Mouse (Mus musculus) lung, embryonic 14.5 days (tissue): Measurements from ENCODE around the gene Itpr2. TPM values are rescaled to one million over a fixed set of nuclear protein-coding genes. Genes with fewer than 3 reads are reported as not detected.

Experiments used
- ATAC-seq: fragments of 200-750 bp; cut with Nextera tagmentation; 2 replicates; pipeline ENCODE4 v1.8.0; 2017; ENCODE audit warnings: mild to moderate bottlenecking, moderate TSS enrichment, moderate library complexity; ENCODE audit not compliant: insufficient read depth
- DNase-seq: peaks from one replicate; pipeline ENCODE4 v3.0.0-alpha.2; 2015
- H3K27ac ChIP-seq: fragments of 300-500 bp; sonication (generic); 2 replicates; pipeline ENCODE4 v1.5.1; 2014; ENCODE audit warnings: low read depth, mild to moderate bottlenecking, moderate library complexity
- H3K27me3 ChIP-seq: fragments of 300-500 bp; sonication (generic); 2 replicates; pipeline ENCODE4 v1.6.1; 2014; ENCODE audit warnings: low read length, control low read depth; ENCODE audit not compliant: insufficient read depth
- H3K36me3 ChIP-seq: fragments of 300-500 bp; sonication (generic); 2 replicates; pipeline ENCODE4 v1.6.1; 2014; ENCODE audit warnings: control low read depth; ENCODE audit not compliant: insufficient read depth
- H3K4me1 ChIP-seq: fragments of 300-500 bp; sonication (generic); 2 replicates; pipeline ENCODE4 v1.6.1; 2014; ENCODE audit warnings: antibody characterized with exemption, control low read depth; ENCODE audit not compliant: insufficient read depth
- H3K4me2 ChIP-seq: fragments of 300-500 bp; sonication (generic); 2 replicates; pipeline ENCODE4 v1.6.1; 2014; ENCODE audit warnings: mild to moderate bottlenecking
- H3K4me3 ChIP-seq: fragments of 300-500 bp; sonication (generic); 2 replicates; pipeline ENCODE4 v1.5.1; 2014; ENCODE audit warnings: low read depth, low read length
- H3K9ac ChIP-seq: fragments of 300-500 bp; sonication (generic); 2 replicates; pipeline ENCODE4 v1.6.1; 2014
- H3K9me3 ChIP-seq: fragments of 300-500 bp; sonication (generic); 2 replicates; pipeline ENCODE4 v1.6.1; 2016; ENCODE audit warnings: low read depth, low read length, control low read depth
- CTCF ChIP-seq: IDR thresholded peaks from 2 replicates; pipeline ENCODE4 v1.5.1; 2016; ENCODE audit warnings: antibody characterized with exemption, low read depth
- WGBS: fragments of 180-500 bp; shearing (Covaris S2); extraction: QIAGEN DNeasy Blood & Tissue Kit; methylation state at CpG from one replicate; pipeline ENCODE4 v1.1.7; 2014; 5-methylcytosine and 5-hydroxymethylcytosine counted together
- polyA plus RNA-seq: library from polyadenylated mRNA; unstranded; fragments of >200 nt; fragmentation: Nextera tagmentation; extraction: Ambion mirVana; gene quantifications from 2 replicates; pipeline ENCODE4 v1.2.1, GENCODE M21; 2014

Itpr2 gene
- polyA plus RNA-seq, 1 experiment from 2014 or later, result 13.1 TPM

GRCm38 (mm10) chr6:146315153-146315552, 186.9 kb downstream of the Itpr2 start:
- no peak for TF ChIP-seq CTCF
- 92% methylated on average over 8 of the region's 8 CpGs for WGBS
- Histone ChIP-seq H3K27me3 (no peaks in the 10 kb centered on the region), H3K9me3 (no peaks in the 10 kb centered on the region), H3K4me2 (no peak overlapping the region), H3K4me3 (no peak overlapping the region), H3K36me3 (no peaks in the 10 kb centered on the region), H3K4me1 (no peaks in the 10 kb centered on the region), H3K27ac (no peak overlapping the region), H3K9ac (no peak overlapping the region)
- DNase-seq (no peak), ATAC-seq (no peak)

- DNase-seq (no peak), ATAC-seq (no peak)
- H3K36me3 ChIP-seq, result no peaks in the 10 kb centered on the region
These were observed 187.7 kb downstream of the Itpr2 start for GRCm38 (mm10) chr6:146314304-146314703.

GRCm38 (mm10) chr6:146313396-146313795, 188.6 kb downstream of the Itpr2 start:
- no peaks in the 10 kb centered on the region for H3K36me3 ChIP-seq
- H3K4me2 ChIP-seq, result no peak overlapping the region
- no peak for ATAC-seq
- no peaks in the 10 kb centered on the region for H3K27me3 ChIP-seq
- no peak overlapping the region for H3K9ac ChIP-seq
- H3K27ac ChIP-seq, result no peak overlapping the region
- no peak for TF ChIP-seq CTCF
- H3K9me3 ChIP-seq, result no peaks in the 10 kb centered on the region
- DNase-seq, result no peak
- 84% methylated on average over 4 of the region's 4 CpGs for WGBS
- H3K4me3 ChIP-seq, result no peak overlapping the region
- no peaks in the 10 kb centered on the region for H3K4me1 ChIP-seq

More at GRCm38 (mm10) chr6:146314304-146314703, 187.7 kb downstream of the Itpr2 start:
- no peaks in the 10 kb centered on the region for H3K4me1 ChIP-seq
- TF ChIP-seq CTCF, result no peak
- H3K9ac ChIP-seq, result no peak overlapping the region
- H3K4me2 ChIP-seq, result no peak overlapping the region
- no peak overlapping the region for H3K4me3 ChIP-seq
- H3K9me3 ChIP-seq, result no peaks in the 10 kb centered on the region
- WGBS, result 78% methylated on average over 5 of the region's 5 CpGs
- H3K27me3 ChIP-seq, result no peaks in the 10 kb centered on the region
- no peak overlapping the region for H3K27ac ChIP-seq

- Histone ChIP-seq H3K4me3 (no peak overlapping the region), H3K27ac (no peak overlapping the region), H3K9ac (no peak overlapping the region), H3K9me3 (no peaks in the 10 kb centered on the region), H3K36me3 (no peaks in the 10 kb centered on the region), H3K4me2 (no peak overlapping the region), H3K4me1 (no peaks in the 10 kb centered on the region), H3K27me3 (no peaks in the 10 kb centered on the region)
- no peak for TF ChIP-seq CTCF
- ATAC-seq, result no peak
- DNase-seq, result no peak
- WGBS, result 59% methylated on average over 2 of the region's 2 CpGs
These were observed 191.8 kb downstream of the Itpr2 start for GRCm38 (mm10) chr6:146310210-146310609.

DNA sequence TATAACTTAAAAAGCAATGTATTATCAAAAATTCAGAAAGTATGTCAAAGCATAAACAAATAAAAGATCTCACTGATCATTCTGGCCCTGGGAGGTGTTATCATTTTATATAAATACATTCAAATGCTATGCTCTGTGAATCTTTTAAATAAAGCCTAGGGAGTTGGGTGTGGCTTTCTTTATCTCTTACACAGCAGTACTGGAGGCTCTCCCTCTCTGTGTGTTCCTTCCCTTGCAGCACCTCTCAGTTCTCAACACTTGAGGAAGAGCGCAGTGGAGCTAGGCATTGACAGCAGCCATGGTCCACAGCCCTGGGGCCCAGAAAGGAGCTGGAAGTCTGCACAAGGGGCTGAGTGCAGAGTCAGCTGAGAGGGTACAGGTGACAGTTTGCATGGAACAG, 192.7 kb downstream of the Itpr2 start:
- no peaks in the 10 kb centered on the region for H3K27me3 ChIP-seq
- H3K4me2 ChIP-seq, result no peak overlapping the region
- no peaks in the 10 kb centered on the region for H3K36me3 ChIP-seq
- H3K4me3 ChIP-seq, result no peak overlapping the region
- TF ChIP-seq CTCF, result no peak
- DNase-seq, result no peak
- no peaks in the 10 kb centered on the region for H3K9me3 ChIP-seq
- 67% methylated on average over 1 of the region's 1 CpGs for WGBS
- no peaks in the 10 kb centered on the region for H3K4me1 ChIP-seq
- no peak overlapping the region for H3K27ac ChIP-seq
- no peak for ATAC-seq
- no peak overlapping the region for H3K9ac ChIP-seq

DNA sequence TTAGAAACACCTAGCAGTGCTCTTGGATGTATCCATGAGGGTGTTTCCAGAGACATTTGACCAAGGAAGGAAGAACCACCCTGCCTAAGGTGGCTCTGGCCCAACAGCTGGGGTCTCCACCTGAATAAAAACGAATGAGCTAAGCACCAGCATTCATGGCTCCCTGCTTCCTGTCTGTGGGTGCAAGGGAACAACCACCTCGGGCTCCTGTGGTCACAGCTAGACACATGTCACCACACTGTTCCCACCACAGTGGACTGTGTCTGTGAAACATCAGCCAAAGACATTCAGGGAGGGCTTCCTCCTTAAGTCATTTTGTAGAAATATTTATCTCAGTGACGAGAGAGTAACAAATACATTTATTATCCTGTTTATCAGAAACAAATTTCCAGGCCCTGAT, 196.0 kb downstream of the Itpr2 start:
- ATAC-seq (no peak), DNase-seq (no peak)
- no peaks in the 10 kb centered on the region for H3K27me3 ChIP-seq
- no peak overlapping the region for H3K4me2 ChIP-seq
- H3K4me3 ChIP-seq, result no peak overlapping the region
- H3K36me3 ChIP-seq, result no peaks in the 10 kb centered on the region
- no peak overlapping the region for H3K9ac ChIP-seq
- no peaks in the 10 kb centered on the region for H3K9me3 ChIP-seq
- H3K4me1 ChIP-seq, result no peaks in the 10 kb centered on the region
- H3K27ac ChIP-seq, result no peak overlapping the region
- 76% methylated on average over 3 of the region's 3 CpGs for whole genome bisulfite sequencing
- no peak for TF ChIP-seq CTCF

DNA sequence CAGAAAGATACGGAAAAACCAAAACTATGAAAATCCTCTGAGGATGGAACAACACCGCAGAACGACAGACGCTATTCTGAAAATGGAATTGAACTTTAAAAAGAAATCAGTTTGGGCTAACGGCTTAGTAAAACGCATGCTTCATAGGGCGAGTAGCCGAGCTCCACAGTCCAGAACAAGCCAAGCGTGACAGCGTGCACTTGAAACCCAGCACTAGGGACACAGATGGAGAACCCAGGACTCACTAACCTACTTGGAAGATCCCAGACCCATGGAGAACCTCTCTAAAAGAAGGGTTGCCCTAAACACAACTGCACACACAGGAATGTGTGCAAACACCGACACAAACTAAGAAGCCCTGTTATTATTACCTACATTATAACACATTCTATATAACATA, 197.9 kb downstream of the Itpr2 start:
- Histone ChIP-seq H3K4me2 (no peak overlapping the region), H3K27me3 (no peaks in the 10 kb centered on the region), H3K4me3 (no peak overlapping the region), H3K27ac (no peak overlapping the region), H3K9me3 (no peaks in the 10 kb centered on the region), H3K36me3 (no peaks in the 10 kb centered on the region), H3K4me1 (no peaks in the 10 kb centered on the region), H3K9ac (no peak overlapping the region)
- no peak for TF ChIP-seq CTCF
- DNase-seq, result no peak
- ATAC-seq, result no peak
- 91% methylated on average over 11 of the region's 11 CpGs for WGBS

DNA sequence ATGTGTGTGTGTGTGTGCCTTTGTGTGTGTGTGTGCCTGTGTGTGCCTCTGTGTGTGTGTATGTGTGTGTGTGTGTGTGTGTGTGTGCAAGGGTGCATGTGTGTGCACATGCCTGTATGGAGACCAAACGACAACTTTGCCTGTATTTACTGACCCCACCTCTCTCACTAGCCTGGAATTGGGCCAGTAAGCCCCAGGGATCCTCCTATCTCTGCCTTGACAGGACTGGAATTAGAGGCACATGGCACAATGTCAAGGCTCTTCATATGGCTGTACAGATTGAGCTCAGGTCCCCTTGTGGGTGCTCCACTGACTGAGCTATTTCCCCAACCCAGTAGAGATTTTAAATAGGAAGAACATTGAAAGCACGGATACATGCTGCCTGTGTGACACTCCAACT, 198.7 kb downstream of the Itpr2 start:
- whole genome bisulfite sequencing, result 79% methylated on average over 2 of the region's 2 CpGs
- Histone ChIP-seq H3K4me1 (no peaks in the 10 kb centered on the region), H3K4me2 (no peak overlapping the region), H3K36me3 (no peaks in the 10 kb centered on the region), H3K9ac (no peak overlapping the region), H3K27me3 (no peaks in the 10 kb centered on the region), H3K4me3 (no peak overlapping the region), H3K27ac (no peak overlapping the region), H3K9me3 (no peaks in the 10 kb centered on the region)
- no peak for DNase-seq
- no peak for ATAC-seq
- no peak for TF ChIP-seq CTCF
